Mouse (Mus musculus): Measurements from ENCODE around the gene Nat10. TPM values are rescaled to one million over a fixed set of nuclear protein-coding genes. Genes with fewer than 3 reads are reported as not detected.

Gene Nat10
- total RNA-seq, 2 experiments from 2014 or later = 72.5 to 125 TPM

DNA sequence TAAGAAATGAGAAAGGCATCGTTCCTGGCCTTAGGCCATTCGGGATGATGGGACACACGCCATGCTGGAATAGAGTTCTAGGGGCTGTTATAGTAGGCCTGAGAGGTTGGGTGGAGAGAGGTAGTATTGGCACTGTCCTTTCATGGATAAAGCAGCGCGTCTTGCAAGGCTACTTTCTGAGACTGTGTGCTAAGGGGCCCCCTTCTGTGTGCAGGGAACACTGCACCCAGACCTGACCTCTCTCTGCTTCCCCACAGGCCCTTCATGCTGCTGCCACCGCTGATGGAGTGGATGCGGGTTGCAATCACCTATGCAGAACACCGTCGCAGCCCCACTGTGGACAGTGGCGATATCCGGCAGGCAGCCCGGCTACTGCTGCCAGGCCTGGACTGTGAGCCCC lies 60.6 kb downstream of the Nat10 start:
- no peak for ATAC-seq (replicated peaks; ENCODE audit: low FRiP score, low TSS enrichment, poor library complexity, severe bottlenecking)

DNA sequence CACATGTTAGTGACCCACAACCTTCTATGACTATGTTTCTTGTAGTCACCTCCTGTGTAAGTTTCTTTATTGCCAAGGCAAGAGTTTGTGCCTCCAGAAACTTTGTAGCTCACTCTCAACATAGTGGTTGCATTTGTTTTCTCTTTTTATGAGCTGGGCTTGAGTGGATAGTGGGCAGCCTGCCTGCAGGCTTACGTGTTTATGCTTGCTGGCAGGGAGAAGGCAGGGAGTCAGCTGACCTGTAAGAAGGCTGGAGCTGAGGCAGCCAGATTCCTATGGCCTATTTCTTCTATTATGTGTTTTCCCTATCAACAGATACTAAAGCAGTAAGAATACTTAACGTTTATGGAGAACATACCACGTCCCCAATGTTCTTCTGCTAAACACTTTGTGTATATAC lies 64.9 kb downstream of the Nat10 start:
- no peak for ATAC-seq (replicated peaks; ENCODE audit: low FRiP score, low TSS enrichment, poor library complexity, severe bottlenecking)

DNA sequence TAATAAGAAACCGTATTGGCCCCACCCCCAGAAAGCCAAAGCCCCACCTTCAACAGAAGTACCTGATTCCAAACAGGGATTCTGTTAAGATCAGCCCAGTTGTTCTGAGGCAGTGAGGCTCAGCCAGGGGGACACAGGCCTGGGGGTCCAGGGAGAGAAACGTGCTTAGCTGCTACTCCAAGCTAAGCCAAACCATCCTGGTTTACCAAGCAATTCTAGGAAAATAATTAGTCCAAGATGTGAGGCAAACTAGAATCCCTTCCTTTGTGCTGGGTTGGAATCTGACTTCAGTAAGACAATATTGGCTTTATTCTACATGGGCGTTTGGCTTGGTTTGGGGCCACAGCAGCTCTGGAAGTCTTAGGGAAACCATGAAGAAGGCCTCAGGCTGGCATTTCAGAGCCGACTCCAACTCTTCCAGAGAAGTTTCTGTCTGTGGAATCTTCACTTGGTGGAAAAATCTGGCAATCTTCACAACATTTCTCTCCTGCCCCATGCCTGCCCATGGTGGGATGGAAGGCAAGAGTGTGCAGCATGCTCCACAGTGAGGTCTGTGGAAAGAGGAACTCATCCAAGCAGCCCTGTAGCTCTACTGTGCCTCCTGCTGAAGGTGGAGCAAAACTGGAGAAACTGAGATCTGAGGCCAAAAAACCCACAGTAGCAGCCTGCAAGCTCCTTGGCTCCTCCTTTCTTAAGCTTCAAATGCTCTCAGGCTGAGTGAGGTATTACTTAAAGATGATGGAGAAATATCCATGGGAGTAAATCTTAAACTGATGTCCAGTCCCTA lies 66.1 kb downstream of the Nat10 start:
- no peak for ATAC-seq (replicated peaks; ENCODE audit: low FRiP score, low TSS enrichment, poor library complexity, severe bottlenecking)

DNA sequence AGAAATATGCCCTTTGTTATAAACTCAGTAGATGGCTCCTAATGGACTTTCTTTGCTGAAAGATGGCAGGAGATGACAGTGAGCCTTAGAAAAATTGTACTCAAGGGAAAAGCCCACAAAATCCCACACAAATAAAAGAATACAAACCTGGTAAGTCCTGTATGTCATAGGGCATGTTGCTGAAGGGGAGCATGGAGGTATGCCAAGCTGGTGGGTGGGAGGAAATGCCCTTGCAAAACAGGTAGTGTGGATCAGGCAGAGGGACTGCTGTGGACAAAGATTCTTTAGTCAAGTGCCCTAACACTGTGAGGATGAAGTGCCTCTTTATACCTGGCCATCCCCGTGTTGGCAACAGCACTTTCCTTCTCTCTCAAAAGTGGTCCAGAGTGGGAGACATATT lies 68.3 kb downstream of the Nat10 start:
- ATAC-seq (replicated peaks; ENCODE audit: low FRiP score, low TSS enrichment, poor library complexity, severe bottlenecking) = no peak

DNA sequence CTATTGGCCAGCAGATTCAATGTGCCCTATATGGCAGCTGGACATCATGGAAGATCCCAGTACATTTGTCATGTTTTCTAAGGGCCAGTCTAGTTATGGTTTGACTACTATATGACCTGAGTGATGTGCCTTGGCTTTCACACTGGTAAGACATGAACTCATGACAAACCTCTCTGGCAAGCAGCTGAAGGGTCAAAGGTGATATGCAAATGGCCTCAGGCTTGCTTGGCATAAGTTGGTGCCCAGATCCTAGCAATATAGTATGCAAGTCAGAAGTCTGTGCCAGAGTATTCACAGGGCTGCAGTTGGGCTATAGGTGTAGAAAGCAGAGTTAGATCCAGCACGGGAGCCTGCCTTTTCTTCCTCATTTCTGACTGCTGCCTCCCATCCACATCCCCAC lies 69.8 kb downstream of the Nat10 start:
- ATAC-seq (replicated peaks; ENCODE audit: low FRiP score, low TSS enrichment, poor library complexity, severe bottlenecking) = no peak

DNA sequence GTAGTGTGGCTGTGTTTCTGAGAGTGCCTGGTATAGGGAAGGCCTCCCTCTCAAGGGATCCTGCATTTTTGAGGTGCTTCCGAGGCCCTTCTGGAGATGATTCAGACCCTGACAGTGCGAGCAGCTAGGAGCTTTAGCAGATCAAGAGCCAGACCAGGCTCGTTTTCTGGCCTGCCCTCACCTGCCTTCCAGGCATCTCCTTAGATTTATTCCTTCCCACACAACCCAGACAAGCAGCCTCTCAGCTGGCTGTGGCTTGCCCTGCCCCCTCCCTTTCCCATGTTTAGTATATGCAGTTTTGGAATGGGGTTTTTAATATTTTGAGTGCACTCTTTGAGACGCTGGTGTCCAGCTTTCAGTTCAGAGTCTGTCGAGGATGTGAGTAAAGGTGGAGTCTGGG lies 70.2 kb downstream of the Nat10 start:
- ATAC-seq (replicated peaks; ENCODE audit: low FRiP score, low TSS enrichment, poor library complexity, severe bottlenecking) = no peak

DNA sequence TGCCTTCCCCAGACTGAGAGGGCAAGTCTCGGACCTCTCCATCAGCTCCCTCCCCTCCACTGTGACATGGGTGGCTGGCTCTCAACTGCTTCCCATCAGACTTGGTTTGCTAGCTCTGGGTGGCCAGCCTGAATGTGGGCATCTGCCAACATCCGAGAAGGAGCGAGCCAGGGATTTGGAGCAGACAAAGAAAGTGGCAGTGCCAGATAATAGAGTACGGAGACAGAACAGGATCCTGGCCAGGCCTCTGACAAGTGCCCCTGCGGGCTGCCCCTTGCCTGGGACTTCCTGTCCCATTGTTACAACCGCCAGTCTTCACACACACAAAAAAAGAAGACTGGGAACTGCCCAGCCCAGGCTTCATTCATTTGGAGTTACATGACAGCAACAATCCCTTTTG lies 70.6 kb downstream of the Nat10 start:
- no peak for ATAC-seq (replicated peaks; ENCODE audit: low FRiP score, low TSS enrichment, poor library complexity, severe bottlenecking)

DNA sequence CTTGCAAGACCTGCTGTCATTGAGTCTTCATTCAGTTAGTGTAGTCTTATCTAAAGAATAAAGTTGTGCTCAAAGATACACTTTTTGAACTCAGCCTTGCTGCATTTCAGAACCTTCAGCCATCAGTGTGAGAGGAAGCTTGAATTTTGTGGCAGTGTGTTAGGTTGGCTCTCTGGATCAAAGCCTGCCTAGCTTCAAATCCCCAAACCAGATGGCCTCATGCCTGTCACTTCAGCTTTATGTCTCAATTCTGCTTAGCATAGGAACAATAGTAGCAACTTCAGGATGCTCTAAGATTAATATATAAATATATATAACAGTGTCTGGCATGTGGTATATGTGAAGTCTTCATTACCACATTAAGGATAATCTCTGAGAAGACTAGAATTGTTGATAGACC lies 73.2 kb downstream of the Nat10 start:
- ATAC-seq (replicated peaks; ENCODE audit: low FRiP score, low TSS enrichment, poor library complexity, severe bottlenecking) = no peak

DNA sequence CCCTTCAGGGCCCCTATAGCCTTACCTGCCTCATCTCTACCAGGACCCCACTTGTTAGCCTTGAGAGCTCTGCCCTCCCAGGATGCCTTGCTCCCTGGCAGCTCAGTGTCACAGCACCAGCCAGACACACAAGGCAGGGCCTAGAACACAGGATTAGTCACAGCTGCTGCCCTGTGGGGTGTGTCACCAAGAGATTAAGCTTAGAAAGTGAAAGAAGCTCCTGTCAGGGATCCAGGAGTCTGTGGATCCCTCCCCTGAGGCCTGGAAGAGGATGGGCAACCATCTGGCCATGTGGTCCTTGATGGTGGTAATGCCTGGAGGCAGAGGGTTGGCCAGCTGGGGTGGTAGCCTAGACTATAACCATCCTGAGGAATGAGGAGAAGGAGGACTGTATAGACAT lies 73.9 kb downstream of the Nat10 start:
- ATAC-seq (replicated peaks; ENCODE audit: low FRiP score, low TSS enrichment, poor library complexity, severe bottlenecking) = peak; percentile 58

DNA sequence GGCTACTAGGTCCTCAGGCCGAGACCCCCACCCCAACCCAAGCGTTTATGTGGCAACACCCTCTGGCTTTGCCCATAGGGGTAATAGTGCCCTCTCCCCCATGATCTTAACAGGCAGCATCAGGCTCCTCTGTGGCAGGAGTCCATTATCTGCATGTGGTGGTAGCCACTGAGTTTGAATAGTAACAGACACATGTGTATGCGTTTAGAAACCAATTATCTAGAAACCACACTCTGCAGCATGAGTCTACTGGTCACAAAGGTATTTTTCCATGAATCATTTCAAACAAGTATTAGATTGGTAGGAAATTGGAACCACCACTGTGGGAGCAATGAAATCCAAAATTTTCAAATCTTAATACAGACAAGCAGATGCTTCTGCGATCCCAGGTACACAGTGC lies 75.5 kb downstream of the Nat10 start:
- ATAC-seq (replicated peaks; ENCODE audit: low FRiP score, low TSS enrichment, poor library complexity, severe bottlenecking) = 0 out of 2 replicates have a peak, but pooled peaks have one; percentile 7

DNA sequence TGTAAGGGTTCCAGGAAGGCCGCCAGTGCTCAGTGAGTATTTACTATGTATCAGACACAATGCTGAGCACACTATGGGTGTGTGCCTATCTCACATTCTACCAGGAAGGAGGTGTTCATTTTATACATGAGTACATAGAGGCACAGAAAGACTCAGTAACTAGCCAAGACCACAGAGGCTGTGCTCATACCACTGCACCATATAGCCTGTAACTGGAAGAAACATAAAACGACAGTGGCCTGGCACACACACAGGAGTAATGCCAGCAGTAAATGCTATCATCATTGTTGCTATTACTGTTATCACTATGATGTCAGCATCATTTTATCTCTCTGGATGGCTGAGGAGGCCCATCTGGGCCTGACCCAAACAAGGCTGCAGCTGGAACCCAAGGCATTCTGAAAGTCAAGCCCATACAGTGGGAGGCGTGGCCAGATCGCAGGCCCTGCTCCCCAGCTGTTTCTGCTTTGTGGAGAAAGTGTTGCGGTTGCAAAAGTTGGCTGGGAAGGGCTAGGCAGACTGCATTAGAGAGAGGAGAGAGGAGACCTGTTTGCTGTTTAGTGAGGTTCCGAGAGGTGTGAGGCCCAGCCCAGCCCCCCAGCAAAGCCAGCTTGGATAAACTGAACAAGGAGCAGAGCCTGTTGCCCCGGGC lies 76.0 kb downstream of the Nat10 start:
- ATAC-seq (replicated peaks; ENCODE audit: low FRiP score, low TSS enrichment, poor library complexity, severe bottlenecking) = peak; percentile 80

DNA sequence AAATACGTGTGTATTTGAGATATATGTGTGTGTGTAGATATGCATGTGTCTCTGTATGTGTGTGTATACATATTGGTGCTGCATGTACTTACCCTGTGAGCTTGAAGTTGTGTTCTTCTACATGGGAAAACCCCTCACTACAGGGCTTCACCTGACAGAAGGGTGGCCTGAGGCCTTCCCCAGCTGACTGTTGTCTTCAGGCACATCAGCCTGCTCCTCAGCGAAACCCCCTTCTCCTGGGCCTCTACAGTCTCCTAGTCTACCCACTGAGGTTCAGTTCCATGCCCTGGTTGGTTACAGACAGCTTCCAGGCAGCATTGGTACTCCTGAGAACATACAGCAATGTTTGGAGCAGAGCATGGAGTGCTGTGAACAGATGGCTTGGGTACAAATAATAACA lies 76.6 kb downstream of the Nat10 start:
- no peak for ATAC-seq (replicated peaks; ENCODE audit: low FRiP score, low TSS enrichment, poor library complexity, severe bottlenecking)

DNA sequence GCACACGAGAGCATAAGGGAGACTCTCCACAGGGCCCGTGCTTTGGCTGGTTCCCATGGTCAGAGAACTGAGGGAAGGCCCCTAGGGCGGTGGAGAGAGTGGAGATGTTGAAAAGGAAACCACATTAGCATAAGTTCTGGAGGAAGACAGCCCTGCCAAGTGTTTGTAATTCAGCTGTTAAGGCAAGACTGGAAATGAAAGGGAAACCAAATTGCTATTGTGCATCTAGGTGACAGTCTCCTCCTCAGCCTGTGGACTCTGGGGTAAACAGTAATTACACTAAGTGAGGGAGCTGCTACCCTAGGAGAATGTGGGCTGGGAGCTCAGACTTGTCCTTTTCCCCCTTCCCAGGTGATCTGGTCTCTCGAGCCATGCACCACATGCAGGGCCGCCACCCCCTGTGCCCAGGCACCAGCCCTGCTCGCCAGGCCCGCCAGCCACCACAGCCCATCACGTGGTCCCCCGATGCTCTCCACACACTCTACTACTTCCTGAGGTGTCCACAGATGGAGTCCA lies 78.1 kb downstream of the Nat10 start:
- ATAC-seq (replicated peaks; ENCODE audit: low FRiP score, low TSS enrichment, poor library complexity, severe bottlenecking) = no peak

DNA sequence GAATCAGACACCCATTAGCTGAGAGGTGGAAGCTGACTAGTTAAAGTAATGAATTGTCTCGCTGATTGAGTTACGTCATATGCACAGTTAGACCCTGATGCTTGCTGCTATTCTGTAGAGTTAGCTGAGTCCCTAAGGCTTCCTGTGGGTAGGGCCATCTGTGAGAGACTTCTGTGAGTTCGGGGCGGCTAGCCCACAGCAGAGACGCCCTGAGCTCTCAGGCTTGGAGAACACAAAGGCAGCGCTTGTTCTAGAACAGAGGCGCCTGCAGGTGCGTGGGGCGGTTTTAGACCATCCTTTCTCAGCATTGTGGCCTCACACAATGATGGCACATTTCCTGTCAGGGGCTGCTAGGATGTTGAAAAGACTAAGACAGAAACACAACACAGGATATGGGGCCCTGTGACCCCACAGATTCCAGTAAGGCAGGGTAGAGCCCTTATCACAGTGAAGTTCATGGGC lies 78.8 kb downstream of the Nat10 start:
- no peak for ATAC-seq (replicated peaks; ENCODE audit: low FRiP score, low TSS enrichment, poor library complexity, severe bottlenecking)

DNA sequence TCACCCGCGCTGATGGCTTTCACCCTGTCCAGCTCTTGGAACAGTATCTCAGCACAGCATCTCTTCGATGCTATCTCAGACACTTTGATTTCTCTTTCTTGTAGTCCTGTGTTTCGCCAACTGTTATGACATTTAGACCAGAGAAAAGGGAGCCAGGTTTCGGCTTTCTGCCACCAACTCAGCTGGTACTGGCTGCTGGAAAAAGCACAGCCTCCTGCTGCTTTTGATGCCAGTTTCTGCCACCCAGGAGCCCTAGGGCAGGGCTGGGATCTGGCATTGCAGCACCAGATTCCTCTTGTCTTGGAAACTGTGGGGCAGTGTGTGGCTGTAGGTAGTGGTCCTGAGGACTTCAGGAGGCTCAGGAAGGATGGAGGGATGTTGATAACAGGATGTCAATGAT lies 79.9 kb downstream of the Nat10 start:
- no peak for ATAC-seq (replicated peaks; ENCODE audit: low FRiP score, low TSS enrichment, poor library complexity, severe bottlenecking)

DNA sequence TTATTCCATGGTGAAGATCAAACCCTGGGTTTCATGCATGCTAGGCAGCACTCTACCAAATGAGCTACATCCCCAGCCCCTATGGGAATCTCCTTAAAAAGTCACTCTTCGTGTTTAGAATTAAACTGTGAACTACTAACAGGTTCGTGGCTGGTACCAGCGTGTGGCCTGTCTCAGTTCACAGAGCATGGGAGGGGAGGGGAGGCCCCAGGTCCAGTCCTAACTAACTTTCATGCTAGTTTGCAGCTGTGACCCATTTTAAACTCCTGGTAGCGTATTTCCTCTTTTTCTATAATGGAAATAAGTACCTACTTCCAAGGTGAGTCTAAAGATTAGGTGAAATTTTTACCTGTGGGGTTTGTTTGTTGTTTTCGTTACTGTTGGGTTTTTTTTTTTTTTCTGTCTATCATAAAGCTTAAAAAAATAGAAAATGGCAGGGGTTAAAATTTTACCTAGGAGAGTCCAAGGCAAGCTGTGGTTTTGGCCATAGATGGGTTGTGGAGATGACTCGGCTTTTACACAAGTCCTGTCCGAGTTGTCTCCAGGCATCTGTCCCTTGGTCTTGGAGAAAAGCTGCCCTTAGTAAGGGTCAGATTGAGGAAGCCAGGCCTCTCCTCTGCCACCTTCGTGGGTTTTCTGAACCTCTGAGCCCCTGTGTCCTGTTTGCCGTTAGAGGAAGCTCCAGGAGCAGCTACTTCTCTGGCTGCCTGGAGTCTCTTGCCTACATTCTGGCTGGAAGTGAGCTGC lies 80.5 kb downstream of the Nat10 start:
- ATAC-seq (replicated peaks; ENCODE audit: low FRiP score, low TSS enrichment, poor library complexity, severe bottlenecking) = no peak

DNA sequence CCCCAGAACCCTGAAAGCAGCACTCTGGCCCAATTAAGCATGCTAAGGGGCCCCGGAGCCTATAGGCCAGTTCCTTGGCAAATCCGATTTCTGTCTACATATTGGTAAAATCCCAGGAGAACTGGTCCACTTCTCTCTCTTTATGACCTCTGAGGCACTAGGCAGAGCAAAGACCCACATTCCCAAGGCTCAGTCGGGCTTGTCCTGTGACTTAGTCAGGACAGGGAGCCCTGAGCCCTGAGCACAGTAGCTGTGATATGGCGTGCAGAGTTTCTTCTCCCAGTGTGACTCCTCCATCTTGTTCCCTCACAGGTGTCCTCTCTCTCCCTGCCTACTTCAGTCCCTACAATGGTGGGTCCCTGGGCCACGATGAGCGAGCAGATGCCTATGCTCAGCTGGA lies 82.6 kb downstream of the Nat10 start:
- no peak for ATAC-seq (replicated peaks; ENCODE audit: low FRiP score, low TSS enrichment, poor library complexity, severe bottlenecking)

DNA sequence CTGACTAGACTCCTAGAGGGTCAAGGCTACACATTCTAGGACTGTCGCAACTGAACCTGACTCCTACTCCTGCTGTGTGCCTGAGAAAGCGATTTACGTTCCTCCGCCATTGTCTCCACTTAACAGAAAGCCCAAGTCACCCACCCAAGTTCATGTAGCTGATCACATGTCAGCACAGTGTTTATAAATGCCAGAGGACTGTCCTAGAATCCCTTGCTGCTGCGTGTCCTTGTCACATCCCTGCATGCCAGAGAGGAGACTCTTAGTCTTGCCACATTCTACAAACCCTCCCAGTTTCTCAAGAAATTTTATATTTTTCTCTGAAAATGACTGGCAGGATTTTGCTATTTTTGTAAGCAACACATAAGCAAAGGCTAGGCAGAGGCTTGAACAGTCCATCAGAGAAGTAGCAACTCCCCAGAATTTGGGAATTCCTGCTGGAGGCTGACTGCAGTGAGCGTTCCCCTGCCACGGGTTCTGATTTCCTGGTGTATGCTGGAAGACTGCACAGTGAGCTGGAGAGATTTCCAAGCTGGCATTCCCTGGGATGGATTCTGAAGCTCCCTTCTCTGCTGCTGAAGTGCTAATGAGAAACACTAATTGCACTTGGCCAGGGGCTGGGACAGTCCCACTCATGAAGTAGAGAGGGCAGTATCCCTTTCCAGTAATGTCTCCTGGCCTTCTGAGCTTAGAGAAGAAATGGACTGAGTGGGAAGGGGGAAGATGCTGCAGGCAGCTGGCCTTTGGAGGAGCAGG lies 83.3 kb downstream of the Nat10 start:
- no peak for ATAC-seq (replicated peaks; ENCODE audit: low FRiP score, low TSS enrichment, poor library complexity, severe bottlenecking)

DNA sequence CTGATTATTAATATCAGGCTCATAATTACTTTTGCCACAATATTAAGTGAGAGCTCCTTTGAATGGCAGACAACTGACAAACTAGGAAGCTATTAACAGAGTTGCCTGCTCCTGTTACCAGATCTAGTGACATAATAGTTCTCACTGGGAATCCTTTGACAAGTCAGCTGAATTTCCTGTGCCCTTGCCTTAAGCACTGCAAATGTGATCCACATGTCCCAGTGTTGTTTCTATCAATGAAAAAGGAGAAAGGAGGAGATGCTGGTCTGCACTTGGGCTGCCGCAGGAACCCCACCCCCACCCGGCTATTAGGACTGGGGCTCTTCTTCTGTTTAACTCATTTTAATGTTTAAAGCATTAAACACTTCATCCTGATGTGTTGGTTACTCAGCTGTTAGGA lies 84.3 kb downstream of the Nat10 start:
- ATAC-seq (replicated peaks; ENCODE audit: low FRiP score, low TSS enrichment, poor library complexity, severe bottlenecking) = no peak

DNA sequence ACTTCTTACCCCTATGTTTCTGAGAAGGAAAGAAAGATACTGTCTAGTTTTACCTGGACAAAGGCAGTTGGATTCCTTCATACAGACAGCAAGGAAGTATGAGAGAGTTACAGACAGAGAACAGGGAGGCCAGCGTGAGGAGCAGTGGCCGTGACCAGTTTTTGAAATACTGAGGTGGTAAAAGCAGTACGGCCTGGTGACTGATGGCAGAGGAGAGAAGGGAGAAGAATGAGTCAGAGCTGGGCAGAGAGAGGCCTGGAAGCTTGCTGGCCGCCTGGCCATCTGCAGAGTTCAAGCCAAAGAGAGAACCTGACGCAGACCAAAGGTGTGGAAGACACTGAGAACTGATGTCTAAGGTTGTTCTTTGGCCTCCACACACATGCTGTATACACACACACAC lies 85.7 kb downstream of the Nat10 start:
- no peak for ATAC-seq (replicated peaks; ENCODE audit: low FRiP score, low TSS enrichment, poor library complexity, severe bottlenecking)

Data from megakaryocyte-erythroid progenitor cell, adult 5-6 weeks (primary cell).